Mouse (Mus musculus): Measurements from ENCODE around the gene Grwd1.

GRCm38 (mm10) chr7:45783511-45784091, 47.1 kb downstream of the Grwd1 start, which contains the start of gene Lmtk3:
- TF ChIP-seq EP300 (IDR thresholded peaks at IDR 0.05; ENCODE audit: low read depth), result no peak
- peak; percentile 40 for TF ChIP-seq CTCF (IDR thresholded peaks at IDR 0.05; ENCODE audit: low read depth)
